ENCODE assay signal across 26 mouse cellular contexts in genomic region chr9:89267572-89267971, GRCm38 (mm10). TPM values are rescaled to one million over a fixed set of nuclear protein-coding genes. Genes with fewer than 3 reads are reported as not detected.
DNase-seq lines count a peak whose midpoint lies in the region; ATAC-seq and TF ChIP-seq lines count a peak whose summit lies in the region.
"Had no signal": no experiment of that assay in that cellular context is flagged by ENCODE, and none has a peak within 500 bp of the region (broad histone marks: within the 10 kb centered on the region; RNA-seq: fewer than 3 reads in every experiment).

No protein-coding gene starts in this region.

- H3K79me2 ChIP-seq in macrophage (ENCODE audit: inconsistent target) = peaks cover 38% of the 10 kb centered on the region; the same call in 1 of the 2 replicates

- H3K4me2 ChIP-seq in hindbrain, postnatal 0 days (ENCODE audit: low read depth, low read length) = no peak overlapping the region
- H3K4me2 ChIP-seq: embryonic facial prominence, embryonic 12.5 days; heart, embryonic 12.5 days; intestine, embryonic 15.5 days had no signal

- DNase-seq in heart, adult 9 months (ENCODE audit: low spot score in 2 of 2) = peak; percentile 4 to 33
- DNase-seq in heart, postnatal 10 days = no peak
- DNase-seq in lung, postnatal 36 days = peak; percentile 13
- no peak for DNase-seq in lung, postnatal 10 days
- peak; percentile 37 for DNase-seq in brain, adult 2 months (ENCODE audit: low read depth, low spot score)
- DNase-seq in hindbrain, postnatal 0 days (ENCODE audit: low spot score) = no peak
- DNase-seq in frontal cortex, postnatal 36 days (ENCODE audit: low spot score in 2 of 2) = no peak
- DNase-seq: cerebellum, adult 11 months; cerebellum, adult 9-10 months; cerebellum, postnatal 36 days; embryo, embryonic 11 days; kidney, adult 8-10 months; kidney, postnatal 10 days; left cerebral cortex, postnatal 4 days; lung, adult 2 months; lung, postnatal 14 days; midbrain, embryonic 14.5 days; thymus, postnatal 4 days had no signal

- intact Hi-C loops in heart, postnatal 10 days (cut with DNase I) = no loop called here

- H3K27me3 ChIP-seq in hindbrain, postnatal 0 days (ENCODE audit: insufficient read depth, low read length) = no peaks in the 10 kb centered on the region
- H3K27me3 ChIP-seq: embryonic facial prominence, embryonic 12.5 days; heart, embryonic 12.5 days; intestine, embryonic 15.5 days had no signal

- TF ChIP-seq CTCF in hindbrain, postnatal 0 days (IDR thresholded peaks at IDR 0.05; ENCODE audit: low read depth) = no peak

- ATAC-seq in hindbrain, postnatal 0 days = no peak
- ATAC-seq: CD4-positive, CD25-positive, alpha-beta regulatory T cell, adult 4 months; forebrain, embryonic 16.5 days; hindbrain, embryonic 16.5 days; intestine, embryonic 15.5 days had no signal

- H3K9ac ChIP-seq in hindbrain, postnatal 0 days (replicated peaks; ENCODE audit: low read length) = no peak overlapping the region
- H3K9ac ChIP-seq: embryonic facial prominence, embryonic 12.5 days; heart, embryonic 12.5 days; intestine, embryonic 15.5 days; liver, embryonic 14.5 days had no signal

- no peak overlapping the region for H3K4me3 ChIP-seq in macrophage (ENCODE audit: inconsistent target)
- H3K4me3 ChIP-seq in hindbrain, postnatal 0 days (ENCODE audit: low read length) = no peak overlapping the region
- H3K4me3 ChIP-seq: embryonic facial prominence, embryonic 12.5 days; heart, embryonic 12.5 days; intestine, embryonic 15.5 days had no signal

- peak overlapping the region; percentile 100 for H3K27ac ChIP-seq in macrophage
- no peak overlapping the region for H3K27ac ChIP-seq in hindbrain, postnatal 0 days
- H3K27ac ChIP-seq: embryonic facial prominence, embryonic 12.5 days; intestine, embryonic 15.5 days; liver, embryonic 14.5 days had no signal

- no peaks in the 10 kb centered on the region for H3K36me3 ChIP-seq in macrophage (ENCODE audit: inconsistent target)
- H3K36me3 ChIP-seq in hindbrain, postnatal 0 days (ENCODE audit: insufficient read depth, low read length) = no peaks in the 10 kb centered on the region
- H3K36me3 ChIP-seq: embryonic facial prominence, embryonic 12.5 days; heart, embryonic 12.5 days; intestine, embryonic 15.5 days had no signal

- no peaks in the 10 kb centered on the region for H3K9me3 ChIP-seq in hindbrain, postnatal 0 days (ENCODE audit: low read length)
- H3K9me3 ChIP-seq: embryonic facial prominence, embryonic 12.5 days; heart, embryonic 12.5 days; intestine, embryonic 15.5 days had no signal

- H3K4me1 ChIP-seq in hindbrain, postnatal 0 days (ENCODE audit: insufficient read depth, low read length) = no peaks in the 10 kb centered on the region
- H3K4me1 ChIP-seq: embryonic facial prominence, embryonic 12.5 days; heart, embryonic 12.5 days; intestine, embryonic 15.5 days had no signal

- 37% methylated on average over 5 of the region's 5 CpGs for WGBS in macrophage (ENCODE audit: missing documents)
- WGBS in hindbrain, postnatal 0 days = 58% methylated on average over 5 of the region's 5 CpGs

RNA-seq across cellular contexts. Expression of gene Mthfs, which starts 57.1 kb away (rescaled TPM):
- 10 to 100 TPM; 17.6 TPM for total RNA-seq in heart, postnatal 10 days (2021)
- 100 to 1,000 TPM; 142 to 807 (median 391) TPM for total RNA-seq in macrophage (2018; cell fraction: chromatin; rRNA removed)
- total RNA-seq in macrophage (2018; cell fraction: cytosol; rRNA removed) = 100 to 1,000 TPM in 13 of 26 experiments, 10 to 100 TPM in 13; 52.2 to 162 (median 102) TPM
- 100 to 1,000 TPM in 25 of 26 experiments, 10 to 100 TPM in 1; 93.0 to 529 (median 240) TPM for total RNA-seq in macrophage (2018; cell fraction: nucleus; rRNA removed)
- polyA plus RNA-seq in macrophage (2018) = 92.9 to 115 TPM (median 109 TPM) in 3 replicates
- 5.3 and 11.1 TPM in 2 replicates for total RNA-seq in hindbrain, postnatal 0 days (2014; rRNA removed)
- polyA plus RNA-seq in hindbrain, postnatal 0 days (2015; fragmentation: Nextera tagmentation; extraction: Ambion mirVana) = 22.5 and 23.7 TPM in 2 replicates

Comparison
In these comparisons a context has a peak if more than half of its experiments do, and no peak if none do; other contexts are left out.
1. DNase-seq: peak in heart, adult 9 months (2 of 2), lung, postnatal 36 days (single experiment) and brain, adult 2 months (single experiment); none in heart, postnatal 10 days (0 of 2), lung, postnatal 10 days (single experiment), hindbrain, postnatal 0 days (single experiment) and frontal cortex, postnatal 36 days (0 of 2).